Mouse (Mus musculus): ENCODE measurements around the gene Srp72. TPM values are rescaled to one million over a fixed set of nuclear protein-coding genes. Genes with fewer than 3 reads are reported as not detected.
"Not testable (repeated sequence)": the region's sequence is repeated elsewhere in the genome, so short reads cannot be mapped to it uniquely, and the experiment has no call there.

The Srp72 gene
- polyA plus RNA-seq, 1 experiment from 2014 or later: 89.5 TPM

DNA sequence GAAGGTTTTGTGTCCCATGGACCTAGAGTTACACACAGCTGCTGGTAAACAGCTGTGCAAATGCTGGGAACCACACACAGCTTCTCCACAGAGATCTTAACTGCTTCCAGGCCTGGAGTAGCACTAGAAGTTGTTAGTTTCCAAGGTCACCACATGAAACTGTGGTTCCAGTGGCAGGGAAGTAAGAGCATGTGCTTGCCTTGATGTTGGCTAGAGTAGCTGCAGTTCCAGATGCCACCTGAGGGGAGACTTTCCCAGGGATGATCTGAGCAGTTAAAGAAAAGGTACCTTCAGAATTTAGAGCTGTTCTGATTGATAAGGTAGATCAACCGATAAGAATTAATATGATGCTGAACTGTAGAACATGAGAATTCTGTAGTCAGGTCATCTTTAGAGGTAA, 16.5 kb upstream of the Srp72 start:
- no peak for ATAC-seq
- WGBS: 96% methylated on average over 1 of the region's 1 CpGs
- H3K4me1 ChIP-seq (ENCODE audit: control insufficient read depth, insufficient read depth, low read depth, low read length): no peaks in the 10 kb centered on the region; the same call in 1 of the 2 replicates

DNA sequence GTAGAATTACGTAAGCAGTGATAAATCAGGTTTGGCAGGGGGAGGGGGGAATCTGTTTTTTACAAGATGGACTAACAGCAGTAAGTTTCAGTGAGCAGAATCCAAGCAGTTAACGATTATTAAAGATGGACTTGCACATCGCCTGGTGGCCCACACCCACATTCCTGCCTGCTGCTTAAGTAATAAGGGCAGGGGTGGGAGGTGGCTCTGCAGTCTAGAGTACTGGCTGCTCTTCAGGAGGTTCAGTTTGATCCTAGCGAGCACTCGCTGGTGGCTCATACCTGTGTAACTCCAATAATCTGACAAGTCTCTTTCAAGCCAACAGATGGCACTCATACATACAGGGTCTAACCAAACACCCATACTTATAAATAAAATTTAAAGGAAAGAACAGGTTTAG, 14.9 kb upstream of the Srp72 start:
- ATAC-seq: no peak
- H3K27me3 ChIP-seq (replicated peaks; ENCODE audit: control insufficient read depth, insufficient read depth, low read length): no peaks in the 10 kb centered on the region
- no peaks in the 10 kb centered on the region for H3K4me1 ChIP-seq (ENCODE audit: control insufficient read depth, insufficient read depth, low read depth, low read length)
- no peaks in the 10 kb centered on the region for H3K9me3 ChIP-seq (ENCODE audit: control insufficient read depth, low read length)
- H3K9ac ChIP-seq (ENCODE audit: low read depth, low read length): no peak overlapping the region
- H3K27ac ChIP-seq (ENCODE audit: low read depth, low read length): no peak overlapping the region
- peaks cover 25% of the 10 kb centered on the region for H3K36me3 ChIP-seq (ENCODE audit: control insufficient read depth, insufficient read depth, low read length)
- 93% methylated on average over 5 of the region's 5 CpGs for WGBS
- no peak overlapping the region for H3K4me2 ChIP-seq (ENCODE audit: low read length)
- no peak overlapping the region for H3K4me3 ChIP-seq (ENCODE audit: low read length)

More for the DNA sequence above, 16.5 kb upstream of the Srp72 start:
- no peak overlapping the region for H3K4me3 ChIP-seq (ENCODE audit: low read length)
- H3K9ac ChIP-seq (ENCODE audit: low read depth, low read length): no peak overlapping the region
- H3K9me3 ChIP-seq (ENCODE audit: control insufficient read depth, low read length): no peaks in the 10 kb centered on the region
- no peak overlapping the region for H3K4me2 ChIP-seq (ENCODE audit: low read length)
- peaks cover 23% of the 10 kb centered on the region for H3K36me3 ChIP-seq (ENCODE audit: control insufficient read depth, insufficient read depth, low read length)
- no peak overlapping the region for H3K27ac ChIP-seq (ENCODE audit: low read depth, low read length)
- H3K27me3 ChIP-seq (replicated peaks; ENCODE audit: control insufficient read depth, insufficient read depth, low read length): no peaks in the 10 kb centered on the region

DNA sequence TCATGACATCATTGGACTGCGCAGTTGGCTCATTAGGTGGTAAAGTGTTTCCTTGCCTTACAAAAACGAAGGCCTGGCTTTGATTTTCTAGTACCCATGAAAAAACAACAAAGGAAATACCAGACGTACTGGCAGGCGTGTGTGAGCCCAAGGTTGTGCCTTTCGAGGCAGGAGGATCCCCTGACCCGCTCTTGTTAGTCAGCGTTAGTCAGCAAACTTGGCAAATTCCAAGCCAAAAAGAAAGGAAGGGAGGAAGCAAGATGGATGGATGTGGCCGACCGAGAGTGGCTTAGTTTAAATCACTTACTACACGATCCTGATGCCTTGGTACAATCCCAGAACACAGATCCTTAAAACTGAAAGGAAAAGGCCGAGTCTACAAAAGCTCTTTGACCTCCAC, 11.9 kb upstream of the Srp72 start:
- no peak for ATAC-seq
- 81% methylated on average over 11 of the region's 11 CpGs for WGBS
- H3K36me3 ChIP-seq (ENCODE audit: control insufficient read depth, insufficient read depth, low read length): peaks cover 30% of the 10 kb centered on the region

DNA sequence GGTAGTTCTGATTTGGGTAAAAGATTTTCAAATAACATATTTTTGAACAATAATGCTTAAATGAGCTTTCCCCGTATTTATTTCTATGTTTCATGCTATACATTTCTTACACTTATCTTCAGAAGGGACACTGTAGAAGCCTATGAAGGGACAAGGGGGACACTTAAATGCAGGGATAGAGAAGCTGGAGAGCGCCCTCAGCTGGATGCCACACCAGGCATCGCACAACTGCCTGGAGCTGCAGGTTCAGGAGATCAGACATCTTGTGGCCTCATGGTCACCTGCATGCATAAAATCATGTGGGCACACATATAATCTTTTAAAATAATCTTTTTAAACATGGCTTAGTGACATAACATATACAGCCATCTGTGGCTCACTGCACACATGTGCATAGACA, 9.8 kb upstream of the Srp72 start:
- Histone ChIP-seq H3K4me2 (ENCODE audit: low read length) (no peak overlapping the region), H3K9me3 (ENCODE audit: control insufficient read depth, low read length) (no peaks in the 10 kb centered on the region), H3K4me1 (ENCODE audit: control insufficient read depth, insufficient read depth, low read depth, low read length) (no peaks in the 10 kb centered on the region), H3K27ac (ENCODE audit: low read depth, low read length) (no peak overlapping the region), H3K27me3 (replicated peaks; ENCODE audit: control insufficient read depth, insufficient read depth, low read length) (no peaks in the 10 kb centered on the region), H3K36me3 (ENCODE audit: control insufficient read depth, insufficient read depth, low read length) (peaks cover 30% of the 10 kb centered on the region), H3K9ac (ENCODE audit: low read depth, low read length) (no peak overlapping the region), H3K4me3 (ENCODE audit: low read length) (no peak overlapping the region)
- WGBS: 97% methylated on average over 3 of the region's 3 CpGs
- no peak for ATAC-seq

More for the DNA sequence above, 11.9 kb upstream of the Srp72 start:
- Histone ChIP-seq H3K4me2 (ENCODE audit: low read length) (no peak overlapping the region), H3K9ac (ENCODE audit: low read depth, low read length) (no peak overlapping the region), H3K27ac (ENCODE audit: low read depth, low read length) (no peak overlapping the region), H3K4me1 (ENCODE audit: control insufficient read depth, insufficient read depth, low read depth, low read length) (no peaks in the 10 kb centered on the region), H3K4me3 (ENCODE audit: low read length) (no peak overlapping the region), H3K9me3 (ENCODE audit: control insufficient read depth, low read length) (no peaks in the 10 kb centered on the region), H3K27me3 (replicated peaks; ENCODE audit: control insufficient read depth, insufficient read depth, low read length) (no peaks in the 10 kb centered on the region)

DNA sequence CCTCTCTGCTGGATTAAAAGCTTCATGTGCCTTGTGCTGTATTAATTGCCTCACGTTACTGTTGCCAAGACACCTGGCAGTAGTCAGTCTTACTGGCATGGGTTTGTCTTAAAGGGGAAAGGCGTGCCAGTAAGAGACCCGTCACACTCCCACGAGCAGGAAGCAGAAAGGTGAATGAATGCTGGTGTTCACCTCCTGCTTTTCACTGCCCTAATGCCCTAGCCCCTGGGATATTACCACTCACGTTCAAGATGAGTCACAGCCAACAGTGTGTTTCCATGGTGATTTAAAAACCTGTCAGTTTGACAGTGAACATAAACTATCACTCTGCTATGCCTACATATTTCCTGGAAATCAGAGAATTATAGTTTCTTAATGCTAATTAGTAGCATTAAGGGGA, 5.2 kb upstream of the Srp72 start:
- WGBS: 70% methylated on average over 5 of the region's 5 CpGs
- Histone ChIP-seq H3K4me3 (ENCODE audit: low read length) (no peak overlapping the region), H3K27me3 (replicated peaks; ENCODE audit: control insufficient read depth, insufficient read depth, low read length) (no peaks in the 10 kb centered on the region), H3K27ac (ENCODE audit: low read depth, low read length) (no peak overlapping the region), H3K36me3 (ENCODE audit: control insufficient read depth, insufficient read depth, low read length) (peaks cover 20% of the 10 kb centered on the region; the same call in 1 of the 2 replicates), H3K9me3 (ENCODE audit: control insufficient read depth, low read length) (no peaks in the 10 kb centered on the region), H3K4me2 (ENCODE audit: low read length) (no peak overlapping the region), H3K4me1 (ENCODE audit: control insufficient read depth, insufficient read depth, low read depth, low read length) (peaks cover 6% of the 10 kb centered on the region), H3K9ac (ENCODE audit: low read depth, low read length) (no peak overlapping the region)
- ATAC-seq: no peak

DNA sequence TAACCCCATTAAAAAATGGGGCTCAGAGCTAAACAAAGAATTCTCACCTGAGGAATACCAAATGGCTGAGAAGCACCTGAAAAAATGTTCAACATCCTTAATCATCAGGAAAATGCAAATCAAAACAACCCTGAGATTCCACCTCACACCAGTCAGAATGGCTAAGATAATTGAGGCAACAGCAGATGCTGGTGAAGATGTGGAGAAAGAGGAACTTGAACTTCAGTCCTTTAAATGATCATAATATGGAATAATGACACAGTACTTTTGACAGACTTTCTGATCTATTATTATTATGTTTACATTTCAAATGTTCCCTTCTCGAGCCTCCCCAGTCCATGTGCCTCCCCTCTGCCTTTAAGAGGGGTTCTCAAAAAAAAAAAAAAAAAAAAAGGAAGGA, 3.4 kb upstream of the Srp72 start:
- H3K27ac ChIP-seq (ENCODE audit: low read depth, low read length); H3K4me3 ChIP-seq (ENCODE audit: low read length); H3K9me3 ChIP-seq (ENCODE audit: control insufficient read depth, low read length); H3K9ac ChIP-seq (ENCODE audit: low read depth, low read length); H3K27me3 ChIP-seq (replicated peaks; ENCODE audit: control insufficient read depth, insufficient read depth, low read length); ATAC-seq; H3K4me2 ChIP-seq (ENCODE audit: low read length): not testable (repeated sequence)
- H3K36me3 ChIP-seq (ENCODE audit: control insufficient read depth, insufficient read depth, low read length): peaks cover 16% of the 10 kb centered on the region; the same call in 1 of the 2 replicates
- WGBS: 90% methylated on average over 1 of the region's 1 CpGs
- H3K4me1 ChIP-seq (ENCODE audit: control insufficient read depth, insufficient read depth, low read depth, low read length): peaks cover 12% of the 10 kb centered on the region

DNA sequence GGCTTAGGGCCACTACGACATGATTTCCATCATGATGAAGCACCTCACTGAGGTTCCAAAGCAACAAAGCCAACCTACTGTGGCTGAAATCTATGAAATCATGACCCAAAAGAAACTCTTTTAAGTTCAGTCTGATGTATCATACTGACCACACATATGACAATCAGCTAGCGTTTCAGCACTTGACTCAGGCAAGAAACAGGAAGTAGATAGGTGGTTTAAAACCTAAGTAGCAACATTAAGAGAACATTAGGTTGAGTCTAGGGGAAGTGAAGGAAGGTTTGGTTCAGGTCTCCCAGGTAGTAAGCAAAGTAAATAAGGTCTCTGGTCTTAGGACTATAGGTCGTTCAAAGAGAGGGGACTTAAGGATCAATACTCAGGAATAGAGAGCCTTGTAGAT, 995 bp upstream of the Srp72 start:
- Histone ChIP-seq H3K36me3 (ENCODE audit: control insufficient read depth, insufficient read depth, low read length) (peaks cover 5% of the 10 kb centered on the region), H3K27ac (ENCODE audit: low read depth, low read length) (no peak overlapping the region), H3K4me2 (ENCODE audit: low read length) (peak overlapping the region; percentile 88), H3K4me3 (ENCODE audit: low read length) (peak overlapping the region; percentile 68), H3K27me3 (replicated peaks; ENCODE audit: control insufficient read depth, insufficient read depth, low read length) (no peaks in the 10 kb centered on the region), H3K4me1 (ENCODE audit: control insufficient read depth, insufficient read depth, low read depth, low read length) (peaks cover 12% of the 10 kb centered on the region), H3K9me3 (ENCODE audit: control insufficient read depth, low read length) (no peaks in the 10 kb centered on the region), H3K9ac (ENCODE audit: low read depth, low read length) (peak overlapping the region; percentile 74)
- WGBS: 75% methylated on average over 3 of the region's 3 CpGs
- no peak for ATAC-seq

DNA sequence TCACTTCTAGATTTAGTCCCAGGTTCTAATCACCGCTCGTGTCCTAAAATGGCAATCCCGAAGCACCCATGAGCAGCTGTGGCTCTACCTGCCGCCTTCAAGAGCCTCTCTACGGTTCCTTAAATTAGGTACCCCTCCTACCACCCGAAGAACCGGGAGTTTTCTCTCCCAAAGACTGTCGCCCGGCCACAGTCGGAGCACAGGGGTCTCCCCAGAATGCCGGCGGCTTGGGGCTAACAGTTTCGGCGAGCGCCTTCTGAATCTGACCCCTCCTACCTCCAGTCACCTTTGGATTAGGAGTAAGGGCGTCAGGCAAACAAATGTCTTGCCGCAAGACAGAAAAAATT, 303 bp upstream of the Srp72 start:
- H3K27ac ChIP-seq (ENCODE audit: low read depth, low read length): no peak overlapping the region

DNA sequence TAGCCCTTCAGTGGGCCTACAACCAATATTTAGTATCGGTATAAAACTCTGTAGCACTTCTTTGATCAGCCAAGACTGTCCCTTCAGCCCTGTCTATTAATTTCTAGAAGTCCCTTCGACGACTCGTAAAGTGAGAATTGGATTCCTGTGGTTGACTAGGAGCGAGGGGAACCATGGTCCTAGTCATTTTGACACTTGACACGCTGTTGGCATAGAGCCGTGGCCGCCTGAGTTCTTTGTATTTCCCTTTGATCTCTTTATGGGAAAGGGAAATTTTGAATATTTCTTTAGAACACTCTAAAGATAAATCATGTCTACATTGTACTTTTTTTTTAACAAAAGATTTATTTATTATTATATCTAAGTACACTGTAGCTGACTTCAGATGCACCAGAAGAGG, 1.3 kb downstream of the Srp72 start:
- Histone ChIP-seq H3K27ac (ENCODE audit: low read depth, low read length) (no peak overlapping the region), H3K27me3 (replicated peaks; ENCODE audit: control insufficient read depth, insufficient read depth, low read length) (no peaks in the 10 kb centered on the region), H3K36me3 (ENCODE audit: control insufficient read depth, insufficient read depth, low read length) (peaks cover 11% of the 10 kb centered on the region), H3K4me3 (ENCODE audit: low read length) (peak overlapping the region; percentile 68; the same call in 1 of the 2 replicates), H3K9me3 (ENCODE audit: control insufficient read depth, low read length) (no peaks in the 10 kb centered on the region), H3K4me2 (ENCODE audit: low read length) (peak overlapping the region; percentile 67), H3K4me1 (ENCODE audit: control insufficient read depth, insufficient read depth, low read depth, low read length) (peaks cover 12% of the 10 kb centered on the region), H3K9ac (ENCODE audit: low read depth, low read length) (no peak overlapping the region)
- whole genome bisulfite sequencing: 85% methylated on average over 8 of the region's 8 CpGs
- ATAC-seq: no peak

More for the DNA sequence above, 303 bp upstream of the Srp72 start:
- Histone ChIP-seq H3K9ac (ENCODE audit: low read depth, low read length) (peak overlapping the region; percentile 74), H3K4me3 (ENCODE audit: low read length) (peak overlapping the region; percentile 68), H3K27me3 (replicated peaks; ENCODE audit: control insufficient read depth, insufficient read depth, low read length) (no peaks in the 10 kb centered on the region), H3K4me2 (ENCODE audit: low read length) (peak overlapping the region; percentile 88), H3K36me3 (ENCODE audit: control insufficient read depth, insufficient read depth, low read length) (peaks cover 2% of the 10 kb centered on the region), H3K4me1 (ENCODE audit: control insufficient read depth, insufficient read depth, low read depth, low read length) (peaks cover 12% of the 10 kb centered on the region), H3K9me3 (ENCODE audit: control insufficient read depth, low read length) (no peaks in the 10 kb centered on the region)
- 2% methylated on average over 17 of the region's 17 CpGs for WGBS
- ATAC-seq: peak; percentile 65

DNA sequence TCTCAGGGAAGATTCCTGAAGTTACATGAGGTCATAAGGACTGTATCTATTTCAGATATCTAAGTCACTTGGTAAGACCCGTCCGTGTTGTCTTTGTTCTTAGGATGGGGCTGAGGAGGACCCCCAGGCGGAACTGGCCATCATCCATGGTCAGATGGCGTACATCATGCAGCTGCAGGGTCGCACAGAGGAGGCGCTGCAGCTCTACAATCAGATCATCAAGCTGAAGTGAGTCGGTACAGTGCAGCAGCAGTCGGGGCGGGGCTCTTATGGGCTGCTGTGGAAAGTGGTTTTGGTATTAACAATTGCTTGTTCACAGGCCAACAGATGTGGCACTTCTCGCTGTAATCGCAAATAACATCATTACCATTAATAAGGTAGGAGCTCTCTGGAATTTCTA, 9.5 kb downstream of the Srp72 start:
- H3K36me3 ChIP-seq (ENCODE audit: control insufficient read depth, insufficient read depth, low read length): peaks cover 51% of the 10 kb centered on the region
- H3K4me1 ChIP-seq (ENCODE audit: control insufficient read depth, insufficient read depth, low read depth, low read length): no peaks in the 10 kb centered on the region
- H3K27ac ChIP-seq (ENCODE audit: low read depth, low read length): no peak overlapping the region
- H3K27me3 ChIP-seq (replicated peaks; ENCODE audit: control insufficient read depth, insufficient read depth, low read length): no peaks in the 10 kb centered on the region
- no peak overlapping the region for H3K9ac ChIP-seq (ENCODE audit: low read depth, low read length)
- H3K4me2 ChIP-seq (ENCODE audit: low read length): no peak overlapping the region
- no peaks in the 10 kb centered on the region for H3K9me3 ChIP-seq (ENCODE audit: control insufficient read depth, low read length)
- WGBS: 92% methylated on average over 11 of the region's 11 CpGs
- no peak for ATAC-seq
- H3K4me3 ChIP-seq (ENCODE audit: low read length): no peak overlapping the region
